Mouse (Mus musculus): ENCODE measurements at regions not wholly inside any gene's neighbourhood (a gene's known extent, or its start where the extent isn't known, plus 50 kb on each side); places are given as distances from the start of the nearest gene placed in this dataset.

DNA sequence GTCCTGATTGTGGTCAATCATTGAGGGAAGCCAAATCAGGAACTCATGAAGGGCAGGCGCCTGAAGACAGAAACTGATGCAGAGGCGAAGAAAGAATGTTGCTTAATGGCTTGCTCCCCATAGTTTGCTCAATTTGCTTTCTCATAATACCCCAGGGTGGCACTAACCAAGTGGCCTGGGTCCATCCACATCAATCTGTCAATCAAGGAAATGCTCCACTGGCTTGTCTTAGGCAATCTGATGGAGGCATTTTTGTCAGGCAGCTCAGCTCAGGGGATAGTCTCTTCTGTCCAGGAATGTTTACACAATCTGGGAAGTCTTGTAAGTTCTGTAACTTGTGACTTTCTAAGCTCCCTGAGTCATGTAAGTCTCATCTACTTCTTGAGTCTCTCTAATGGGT is 50.0 kb upstream of the Klhl24 start:
- TF ChIP-seq CTCF (conservative IDR thresholded peaks at IDR 0.05; ENCODE audit: insufficient read depth, insufficient read length, low read depth, low read length) (no peak), POLR2A (IDR thresholded peaks at IDR 0.05; ENCODE audit: low read depth, low read length) (no peak)

Data from kidney, adult 2 months (tissue).